Comparison of ENCODE assay signal across 8 mouse cellular contexts in genomic region chr1:58422879-58423278, GRCm38 (mm10). TPM values are rescaled to one million over a fixed set of nuclear protein-coding genes. Genes with fewer than 3 reads are reported as not detected.
DNase-seq lines count a peak whose midpoint lies in the region; ATAC-seq and TF ChIP-seq lines count a peak whose summit lies in the region.

No protein-coding gene starts in this region.

- H3K36me3 ChIP-seq in forebrain, embryonic 11.5 days (ENCODE audit: control insufficient read depth, insufficient read depth, low read length) = peaks cover 13% of the 10 kb centered on the region; the same call in 1 of the 2 replicates
- H3K36me3 ChIP-seq in hindbrain, postnatal 0 days (ENCODE audit: insufficient read depth, low read length) = peaks cover 25% of the 10 kb centered on the region
- H3K36me3 ChIP-seq in liver, embryonic 14.5 days (replicated peaks; ENCODE audit: control insufficient read depth, insufficient read depth, low read depth) = peaks cover 39% of the 10 kb centered on the region
- H3K36me3 ChIP-seq in neural tube, embryonic 12.5 days = peaks cover 29% of the 10 kb centered on the region

- peak overlapping the region; percentile 71 for H3K4me2 ChIP-seq in forebrain, embryonic 11.5 days (ENCODE audit: low read depth, low read length, severe bottlenecking)
- peak overlapping the region; percentile 72 for H3K4me2 ChIP-seq in hindbrain, postnatal 0 days (ENCODE audit: low read depth, low read length)
- H3K4me2 ChIP-seq in liver, embryonic 14.5 days (ENCODE audit: low read depth) = peak overlapping the region; percentile 87
- peak overlapping the region; percentile 72 for H3K4me2 ChIP-seq in neural tube, embryonic 12.5 days (replicated peaks)

- peak overlapping the region; percentile 95 for H3K9ac ChIP-seq in forebrain, embryonic 11.5 days (ENCODE audit: low read length)
- peak overlapping the region; percentile 99 for H3K9ac ChIP-seq in hindbrain, postnatal 0 days (replicated peaks; ENCODE audit: low read length)
- peak overlapping the region; percentile 100 for H3K9ac ChIP-seq in liver, embryonic 14.5 days (replicated peaks)
- H3K9ac ChIP-seq in neural tube, embryonic 12.5 days = peak overlapping the region; percentile 99

- no peaks in the 10 kb centered on the region; the same call in 1 of the 2 replicates for H3K4me1 ChIP-seq in forebrain, embryonic 11.5 days (replicated peaks; ENCODE audit: control insufficient read depth, insufficient read depth, low read length)
- H3K4me1 ChIP-seq in hindbrain, postnatal 0 days (ENCODE audit: insufficient read depth, low read length) = peaks cover 3% of the 10 kb centered on the region; the same call in 1 of the 2 replicates
- peaks cover 5 to 10% of the 10 kb centered on the region in 2 experiments; a peak in 3 of 4 replicates for H3K4me1 ChIP-seq in liver, embryonic 14.5 days (replicated peaks; ENCODE audit: control insufficient read depth in 2 of 2, insufficient read depth in 2 of 2, low read length in 1 of 2)
- peaks cover 16% of the 10 kb centered on the region for H3K4me1 ChIP-seq in neural tube, embryonic 12.5 days

- WGBS in forebrain, embryonic 11.5 days = 19% methylated on average over 13 of the region's 13 CpGs
- WGBS in hindbrain, postnatal 0 days = 3% methylated on average over 13 of the region's 13 CpGs
- 2% methylated on average over 13 of the region's 13 CpGs for WGBS in liver, embryonic 14.5 days (ENCODE audit: insufficient replicate concordance)
- WGBS in neural tube, embryonic 12.5 days = 15% methylated on average over 13 of the region's 13 CpGs

- no peak for DNase-seq in cerebellum, adult 11 months
- peak; percentile 81 for DNase-seq in brain, adult 2 months (ENCODE audit: low read depth, low spot score)
- DNase-seq in forebrain, embryonic 11.5 days (ENCODE audit: low spot score) = no peak
- DNase-seq in hindbrain, postnatal 0 days (ENCODE audit: low spot score) = peak; percentile 80
- DNase-seq in liver, embryonic 14.5 days (ENCODE audit: low read depth in 3 of 3, low spot score in 3 of 3) = peak; percentile 75 to 84 (median 77)
- DNase-seq in left cerebral cortex, postnatal 4 days = no peak

- peak overlapping the region; percentile 92; the same call in 1 of the 2 replicates for H3K27ac ChIP-seq in forebrain, embryonic 11.5 days (ENCODE audit: low read depth, low read length)
- H3K27ac ChIP-seq in hindbrain, postnatal 0 days = peak overlapping the region; percentile 99
- H3K27ac ChIP-seq in liver, embryonic 14.5 days = peak overlapping the region; percentile 98
- H3K27ac ChIP-seq in neural tube, embryonic 12.5 days = 0 out of 2 replicates have a peak overlapping the region, but pooled peaks have one; percentile 95

- ATAC-seq in cerebellum, adult (ENCODE audit: insufficient number of reproducible peaks, low FRiP score, low TSS enrichment) = 0 out of 2 replicates have a peak, but pooled peaks have one; percentile 13
- ATAC-seq in forebrain, embryonic 11.5 days (replicated peaks; ENCODE audit: low FRiP score) = peak; percentile 57
- peak; percentile 60 for ATAC-seq in hindbrain, postnatal 0 days
- ATAC-seq in liver, embryonic 14.5 days (ENCODE audit: insufficient read depth) = peak; percentile 70
- 0 out of 2 replicates have a peak, but pooled peaks have one; percentile 45 for ATAC-seq in neural tube, embryonic 12.5 days (ENCODE audit: low FRiP score, low read depth)

- H3K9me3 ChIP-seq in forebrain, embryonic 11.5 days (ENCODE audit: control insufficient read depth, low read length) = no peaks in the 10 kb centered on the region
- no peaks in the 10 kb centered on the region for H3K9me3 ChIP-seq in hindbrain, postnatal 0 days (ENCODE audit: low read length)
- H3K9me3 ChIP-seq in liver, embryonic 14.5 days (ENCODE audit: control insufficient read depth, low read length) = no peaks in the 10 kb centered on the region
- H3K9me3 ChIP-seq in neural tube, embryonic 12.5 days = no peaks in the 10 kb centered on the region

- H3K4me3 ChIP-seq in forebrain, embryonic 11.5 days (ENCODE audit: low read depth, low read length) = peak overlapping the region; percentile 75
- peak overlapping the region; percentile 68 for H3K4me3 ChIP-seq in hindbrain, postnatal 0 days (ENCODE audit: low read length)
- peak overlapping the region; percentile 89 to 100 for H3K4me3 ChIP-seq in liver, embryonic 14.5 days (ENCODE audit: insufficient read depth in 1 of 2, low read depth in 2 of 2, low read length in 2 of 2)
- H3K4me3 ChIP-seq in neural tube, embryonic 12.5 days = peak overlapping the region; percentile 99

- H3K27me3 ChIP-seq in forebrain, embryonic 11.5 days (ENCODE audit: control insufficient read depth, insufficient read depth, low read length) = no peaks in the 10 kb centered on the region
- H3K27me3 ChIP-seq in hindbrain, postnatal 0 days (ENCODE audit: insufficient read depth, low read length) = no peaks in the 10 kb centered on the region
- no peaks in the 10 kb centered on the region for H3K27me3 ChIP-seq in liver, embryonic 14.5 days (ENCODE audit: control insufficient read depth, insufficient read depth, low read length)
- no peaks in the 10 kb centered on the region for H3K27me3 ChIP-seq in neural tube, embryonic 12.5 days (replicated peaks)

- TF ChIP-seq EP300 in liver, embryonic 14.5 days (IDR thresholded peaks at IDR 0.05; ENCODE audit: low read depth) = no peak

- TF ChIP-seq CTCF in hindbrain, postnatal 0 days (IDR thresholded peaks at IDR 0.05; ENCODE audit: low read depth) = no peak
- TF ChIP-seq CTCF in liver, embryonic 14.5 days (IDR thresholded peaks at IDR 0.05; ENCODE audit: low read depth) = no peak

- intact Hi-C loops in left cerebral cortex, postnatal 4 days (cut with DNase I) = no loop called here

RNA-seq across cellular contexts. Expression of gene Clk1, which starts 1.0 kb away (rescaled TPM):
- polyA plus RNA-seq in forebrain, embryonic 11.5 days (2014; fragmentation: Nextera tagmentation; extraction: Ambion mirVana) = 150 and 158 TPM in 2 replicates
- total RNA-seq in hindbrain, postnatal 0 days (2014; rRNA removed) = 60.2 and 60.7 TPM in 2 replicates
- 109 and 130 TPM in 2 replicates for polyA plus RNA-seq in hindbrain, postnatal 0 days (2015; fragmentation: Nextera tagmentation; extraction: Ambion mirVana)
- polyA plus RNA-seq in liver, embryonic 14.5 days (2012; rRNA removed) = 49.0 and 97.9 TPM in 2 replicates
- polyA plus RNA-seq in liver, embryonic 14.5 days (2014; fragmentation: Nextera tagmentation; extraction: Ambion mirVana) = 69.3 and 78.5 TPM in 2 replicates
- polyA plus RNA-seq in neural tube, embryonic 12.5 days (2016; fragmentation: Nextera tagmentation; extraction: Ambion mirVana) = 164 and 177 TPM in 2 replicates
- 100 to 1,000 TPM; 103 TPM for total RNA-seq in left cerebral cortex, postnatal 4 days (2021)

RNA-seq across cellular contexts. Expression of gene Nif3l1, which starts 22.1 kb away (rescaled TPM):
- 64.6 and 66.6 TPM in 2 replicates for polyA plus RNA-seq in forebrain, embryonic 11.5 days (2014; fragmentation: Nextera tagmentation; extraction: Ambion mirVana)
- total RNA-seq in hindbrain, postnatal 0 days (2014; rRNA removed) = 26.1 and 28.6 TPM in 2 replicates
- polyA plus RNA-seq in hindbrain, postnatal 0 days (2015; fragmentation: Nextera tagmentation; extraction: Ambion mirVana) = 35.4 and 37.5 TPM in 2 replicates
- polyA plus RNA-seq in liver, embryonic 14.5 days (2012; rRNA removed) = 10.3 and 10.7 TPM in 2 replicates
- polyA plus RNA-seq in liver, embryonic 14.5 days (2014; fragmentation: Nextera tagmentation; extraction: Ambion mirVana) = 16.5 and 18.0 TPM in 2 replicates
- polyA plus RNA-seq in neural tube, embryonic 12.5 days (2016; fragmentation: Nextera tagmentation; extraction: Ambion mirVana) = 58.2 and 60.4 TPM in 2 replicates
- total RNA-seq in left cerebral cortex, postnatal 4 days (2021) = 10 to 100 TPM; 27.3 to 32.4 TPM

RNA-seq across cellular contexts. Expression of gene Ppil3, which starts 22.4 kb away (rescaled TPM):
- polyA plus RNA-seq in forebrain, embryonic 11.5 days (2014; fragmentation: Nextera tagmentation; extraction: Ambion mirVana) = 53.8 and 53.9 TPM in 2 replicates
- total RNA-seq in hindbrain, postnatal 0 days (2014; rRNA removed) = 19.4 and 26.4 TPM in 2 replicates
- polyA plus RNA-seq in hindbrain, postnatal 0 days (2015; fragmentation: Nextera tagmentation; extraction: Ambion mirVana) = 45.9 and 51.4 TPM in 2 replicates
- polyA plus RNA-seq in liver, embryonic 14.5 days (2012; rRNA removed) = 12.1 and 18.6 TPM in 2 replicates
- 29.8 and 31.0 TPM in 2 replicates for polyA plus RNA-seq in liver, embryonic 14.5 days (2014; fragmentation: Nextera tagmentation; extraction: Ambion mirVana)
- polyA plus RNA-seq in neural tube, embryonic 12.5 days (2016; fragmentation: Nextera tagmentation; extraction: Ambion mirVana) = 45.4 and 50.9 TPM in 2 replicates
- 10 to 100 TPM; 38.8 to 39.5 TPM for total RNA-seq in left cerebral cortex, postnatal 4 days (2021)

RNA-seq across cellular contexts. Expression of gene Bzw1, which starts 30.2 kb away (rescaled TPM):
- 515 and 551 TPM in 2 replicates for polyA plus RNA-seq in forebrain, embryonic 11.5 days (2014; fragmentation: Nextera tagmentation; extraction: Ambion mirVana)
- 160 and 162 TPM in 2 replicates for total RNA-seq in hindbrain, postnatal 0 days (2014; rRNA removed)
- 343 and 352 TPM in 2 replicates for polyA plus RNA-seq in hindbrain, postnatal 0 days (2015; fragmentation: Nextera tagmentation; extraction: Ambion mirVana)
- polyA plus RNA-seq in liver, embryonic 14.5 days (2012; rRNA removed) = 25.8 and 38.3 TPM in 2 replicates
- polyA plus RNA-seq in liver, embryonic 14.5 days (2014; fragmentation: Nextera tagmentation; extraction: Ambion mirVana) = 152 and 153 TPM in 2 replicates
- polyA plus RNA-seq in neural tube, embryonic 12.5 days (2016; fragmentation: Nextera tagmentation; extraction: Ambion mirVana) = 422 and 442 TPM in 2 replicates
- 100 to 1,000 TPM; 303 to 314 TPM for total RNA-seq in left cerebral cortex, postnatal 4 days (2021)

Comparison
In these comparisons a context has a peak if more than half of its experiments do, and no peak if none do; other contexts are left out.
1. ATAC-seq: peak in every context shown above with its lines; median percentile 70 in liver, embryonic 14.5 days; 60 in hindbrain, postnatal 0 days; 57 in forebrain, embryonic 11.5 days; 45 in neural tube, embryonic 12.5 days; 13 in cerebellum, adult.
2. DNase-seq: peak in brain, adult 2 months (single experiment), hindbrain, postnatal 0 days (single experiment) and liver, embryonic 14.5 days (3 of 3); none in cerebellum, adult 11 months (single experiment), forebrain, embryonic 11.5 days (single experiment) and left cerebral cortex, postnatal 4 days (single experiment).
3. Peak in every context shown above with its lines, with median percentiles within 50 percentile points of each other: H3K27ac ChIP-seq, H3K4me2 ChIP-seq, H3K4me3 ChIP-seq and H3K9ac ChIP-seq.